Mouse (Mus musculus) MEL-GATA-1-ER (cell line): ENCODE measurements around the gene Tigit.

Experiments used
- DNase-seq: peaks from one replicate; pipeline ENCODE4 v3.0.0-alpha.2; 2012; ENCODE audit warnings: low read depth; ENCODE audit errors: extremely low read depth

The Tigit gene

GRCm38 (mm10) chr16:43663978-43664579 is at the start of gene Tigit:
TSS of gene Tigit (minus strand) at chr16:43664146.
- DNase-seq = peak; percentile 70

DNA sequence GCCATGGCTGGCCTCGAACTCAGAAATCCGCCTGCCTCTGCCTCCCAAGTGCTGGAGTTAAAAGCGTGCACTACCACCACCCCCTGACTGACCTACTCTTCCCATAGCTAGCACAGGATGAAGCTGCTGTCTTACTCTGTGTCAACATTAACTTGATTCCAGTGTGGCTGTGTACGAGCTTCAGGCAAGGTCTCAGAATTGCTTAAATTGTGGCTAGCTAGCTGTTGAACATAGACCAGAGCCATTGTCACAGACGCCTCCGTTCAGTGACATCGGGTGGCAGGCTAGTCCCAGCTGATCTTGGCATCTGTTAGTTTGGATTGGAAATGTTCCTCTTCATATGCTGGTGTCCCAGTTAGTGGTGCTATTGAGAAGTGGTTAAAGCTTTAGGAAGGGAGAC is 47.4 kb upstream of the Tigit start:
- DNase-seq = no peak

GRCm38 (mm10) chr16:43710651-43711050 is 46.7 kb upstream of the Tigit start:
- no peak for DNase-seq

GRCm38 (mm10) chr16:43710134-43710475 is 46.2 kb upstream of the Tigit start:
- no peak for DNase-seq

DNA sequence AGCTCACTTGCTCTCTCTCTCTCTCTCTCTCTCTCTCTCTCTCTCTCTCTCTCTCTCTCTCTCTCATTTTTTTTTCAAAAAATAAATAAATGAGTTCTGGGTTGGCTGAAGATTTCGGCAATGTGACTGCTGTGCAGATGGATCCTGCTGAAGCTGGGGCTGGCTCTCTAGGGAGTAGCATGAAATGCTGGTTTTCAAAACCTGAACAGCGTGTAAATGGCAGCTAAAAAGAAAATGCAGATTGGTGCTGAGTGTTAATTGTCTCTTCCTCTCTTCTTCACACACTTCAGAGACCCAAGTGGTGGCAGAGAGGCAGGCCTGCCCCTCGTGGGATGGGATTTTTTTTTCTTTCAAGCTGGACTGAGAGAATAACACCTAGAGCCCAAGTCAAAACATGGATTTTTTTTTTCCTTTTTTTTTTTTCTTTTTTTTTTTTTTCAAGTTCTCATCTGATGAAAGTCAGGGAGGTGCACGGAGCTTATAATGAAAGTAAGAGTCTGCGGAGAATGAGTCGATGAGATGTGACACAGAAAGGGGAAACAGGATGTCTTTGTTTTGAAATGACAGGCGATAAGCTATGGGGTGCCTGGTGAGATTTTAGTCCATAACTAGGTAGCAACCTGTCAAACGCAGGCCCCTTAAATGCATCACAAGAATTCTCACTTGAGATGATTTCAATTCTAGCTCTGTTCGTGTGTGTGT is 45.6 kb upstream of the Tigit start:
- DNase-seq = peak; percentile 68

- no peak for DNase-seq
Measured at GRCm38 (mm10) chr16:43709062-43709413, 45.1 kb upstream of the Tigit start.

DNA sequence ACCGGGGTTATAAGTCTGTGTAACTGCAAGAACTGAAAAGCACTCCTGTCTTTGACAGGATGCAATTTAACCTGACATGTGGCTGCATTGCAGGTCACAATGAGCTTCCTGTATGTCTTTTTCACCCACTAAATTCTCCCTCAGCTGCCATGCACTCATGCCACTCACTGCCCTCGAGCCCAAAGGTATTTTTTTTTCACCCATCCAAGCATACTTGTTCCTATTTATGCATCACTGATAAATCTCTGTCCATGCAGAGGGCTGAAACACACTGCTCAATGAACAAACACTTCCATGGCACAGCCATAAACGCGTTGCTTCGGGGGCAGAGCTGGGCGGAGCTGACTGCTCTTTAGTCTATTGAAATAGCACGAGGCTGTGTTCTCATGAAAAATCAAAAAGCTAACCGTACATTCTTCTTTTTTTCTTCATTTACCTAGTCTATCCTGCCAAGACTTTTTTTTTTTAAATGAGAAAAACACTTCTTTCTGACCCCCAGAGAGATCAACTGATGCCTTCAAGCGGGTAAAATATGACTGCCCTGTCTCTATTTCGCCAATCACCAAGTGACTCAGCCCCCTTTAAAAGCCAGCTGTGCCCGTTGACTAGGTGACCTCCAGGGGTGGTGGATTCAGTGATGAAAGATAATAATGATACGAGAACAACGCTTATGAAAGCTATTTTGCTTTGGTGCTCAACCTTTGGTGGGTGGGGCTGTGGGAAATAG is 44.6 kb upstream of the Tigit start:
- no peak for DNase-seq

DNA sequence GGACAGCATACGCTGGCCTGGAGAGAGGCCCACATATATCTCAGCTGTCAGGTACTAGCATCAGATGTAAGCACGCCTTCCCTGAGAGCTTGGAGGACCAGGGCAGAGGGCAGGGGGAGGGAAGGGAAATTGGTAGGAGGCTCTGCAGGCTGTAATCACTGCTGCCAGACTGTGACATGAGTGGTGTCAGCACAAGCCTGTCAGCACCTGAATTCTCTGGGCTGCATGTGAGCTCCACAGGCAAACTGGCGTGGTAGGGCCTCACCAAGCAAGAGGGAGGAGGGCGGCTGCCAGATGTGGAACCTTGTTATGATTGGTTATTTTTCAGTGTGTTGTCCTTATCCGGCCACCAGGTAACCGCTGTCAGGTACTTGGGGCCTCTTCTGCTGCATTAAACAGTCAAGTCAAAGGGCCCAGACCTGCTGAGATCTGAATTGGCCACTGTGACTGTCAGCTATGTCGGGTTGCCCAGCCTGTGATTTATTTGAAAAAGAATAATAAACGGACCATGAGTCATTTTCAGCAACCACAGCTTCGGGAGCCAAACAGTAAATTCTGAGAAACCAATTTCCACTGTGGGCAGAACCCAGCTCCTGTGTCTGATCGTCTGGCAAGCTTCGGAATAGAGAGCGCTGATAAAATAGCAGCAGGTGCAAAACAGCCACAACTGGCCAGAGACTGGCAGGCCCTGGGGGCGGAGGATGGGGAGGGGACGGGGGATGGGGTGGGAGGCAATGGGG is 38.0 kb upstream of the Tigit start:
- no peak for DNase-seq

- DNase-seq = no peak
Measured at GRCm38 (mm10) chr16:43700575-43700974, 36.6 kb upstream of the Tigit start.

GRCm38 (mm10) chr16:43698735-43699649 is 35.0 kb upstream of the Tigit start:
- peak; percentile 77 for DNase-seq

DNA sequence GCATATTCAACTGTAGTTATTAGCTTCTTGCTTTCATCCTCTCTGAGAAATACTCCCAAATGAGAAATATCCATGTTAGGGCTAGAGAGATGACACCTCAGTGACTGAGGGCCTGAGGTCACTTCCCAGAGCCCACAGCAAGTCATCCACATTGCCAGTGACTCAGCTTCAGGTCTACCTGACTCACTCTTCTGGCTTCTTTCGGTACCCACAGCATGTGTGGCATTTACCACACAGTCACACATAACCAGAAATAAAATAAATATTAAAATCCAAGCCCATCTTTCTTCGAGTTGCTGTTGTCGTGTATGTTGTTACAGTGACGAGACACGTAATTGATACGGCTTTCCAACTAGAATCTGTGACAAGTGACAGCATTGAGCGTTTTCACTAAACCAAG is 33.8 kb upstream of the Tigit start:
- DNase-seq = no peak

- no peak for DNase-seq
Measured at GRCm38 (mm10) chr16:43695852-43696251, 31.9 kb upstream of the Tigit start.

DNA sequence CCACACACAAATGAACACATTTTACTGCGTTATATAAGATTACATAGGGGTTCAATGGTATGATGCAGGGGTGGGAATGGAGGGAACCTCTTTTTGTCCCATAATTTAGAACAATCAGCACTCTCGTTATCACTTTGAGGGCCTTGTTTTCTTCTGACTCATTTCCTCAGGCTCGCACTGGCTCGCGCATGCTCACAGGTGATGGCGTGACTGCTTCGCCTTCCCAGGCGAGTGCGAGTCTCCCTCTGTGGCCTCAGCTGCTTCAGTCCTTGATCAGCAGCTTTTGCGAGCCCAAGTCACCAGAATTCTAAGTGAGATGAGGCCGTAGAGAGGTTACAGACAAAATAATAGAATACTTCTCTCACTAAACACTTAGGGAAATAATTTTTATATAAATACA is 30.2 kb upstream of the Tigit start:
- DNase-seq = peak; percentile 61

DNA sequence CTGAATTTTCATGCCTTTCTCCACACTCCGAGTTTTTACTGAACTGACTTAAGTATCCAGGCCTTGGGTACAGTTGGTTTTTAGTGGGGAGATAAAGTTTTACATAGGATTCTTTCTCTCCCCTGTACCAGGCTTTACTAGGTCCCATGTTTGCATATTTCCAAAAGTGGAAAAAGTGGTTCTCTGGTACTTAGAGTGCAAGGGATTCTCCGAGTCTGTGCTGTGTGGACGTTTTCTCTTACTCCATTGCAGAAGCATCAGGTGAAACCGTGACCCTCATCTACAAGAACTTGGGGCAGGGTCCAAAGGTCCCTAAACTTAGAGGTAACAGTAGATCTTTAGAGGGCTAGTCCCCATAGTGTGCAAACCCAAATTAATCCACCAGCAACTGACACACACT is 28.7 kb upstream of the Tigit start:
- DNase-seq = no peak

DNA sequence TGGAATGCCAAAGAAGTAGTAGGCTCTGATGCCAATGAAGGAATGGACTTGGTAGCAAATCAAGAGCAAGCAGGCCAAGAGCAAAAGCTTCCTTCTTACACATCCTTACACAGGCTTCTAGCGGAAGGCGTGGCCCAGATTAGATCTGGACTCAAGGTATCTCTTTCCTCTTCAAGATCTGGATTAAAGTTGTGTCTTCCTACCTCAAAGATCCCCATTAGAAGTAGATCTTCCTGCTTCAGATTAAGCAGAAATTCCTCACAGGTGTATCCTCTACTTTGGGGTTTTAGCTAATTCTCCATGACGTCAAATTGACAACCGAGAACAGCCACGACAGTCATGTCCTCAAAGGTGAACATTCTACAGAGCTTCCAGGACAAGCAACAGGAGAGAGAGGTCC is 27.8 kb upstream of the Tigit start:
- DNase-seq = no peak

DNA sequence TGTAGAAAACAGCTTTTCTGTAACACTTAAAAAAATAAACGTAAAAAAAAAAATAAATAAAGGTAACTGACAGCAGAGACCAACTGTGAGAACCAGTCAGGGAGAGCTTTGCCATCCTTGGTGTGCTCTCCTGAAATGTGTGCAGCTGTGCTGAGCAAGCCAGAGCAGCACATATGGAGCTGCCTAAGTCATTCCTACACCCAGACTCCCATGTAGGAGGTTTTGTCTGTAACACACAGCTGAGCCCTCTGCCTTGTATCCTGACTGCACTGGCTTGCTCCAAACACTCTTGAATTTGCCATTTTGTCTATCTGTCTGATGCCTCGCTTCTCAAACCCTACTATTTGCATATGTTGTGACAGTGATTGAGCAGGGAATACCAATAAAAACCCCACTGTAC is 27.0 kb upstream of the Tigit start:
- no peak for DNase-seq

DNA sequence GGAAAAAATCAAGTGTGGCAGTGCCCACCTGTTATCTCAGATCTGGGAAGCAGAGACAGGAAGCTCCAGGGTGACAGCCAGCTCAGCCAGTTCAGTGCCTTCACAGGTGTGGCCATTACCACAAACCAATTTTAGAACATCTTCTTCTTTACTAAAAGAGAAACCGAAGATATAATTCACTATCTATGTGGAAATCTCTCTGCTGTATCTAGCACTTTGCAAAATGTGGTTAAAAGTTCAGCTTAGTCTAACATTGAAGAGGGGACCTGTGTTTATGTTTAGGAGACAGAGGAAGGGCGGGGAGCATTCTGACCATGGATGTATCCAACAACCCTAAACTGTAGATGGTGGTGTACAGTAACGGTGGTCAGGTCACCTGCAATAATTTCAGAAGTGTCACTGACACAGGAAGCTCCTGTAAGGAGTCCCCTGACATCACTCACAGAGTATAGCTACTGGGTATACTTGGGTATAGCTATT is 26.3 kb upstream of the Tigit start:
- DNase-seq = no peak

- DNase-seq = no peak
Measured at GRCm38 (mm10) chr16:43687968-43688367, 24.0 kb upstream of the Tigit start.

GRCm38 (mm10) chr16:43674400-43674799 is 10.5 kb upstream of the Tigit start:
- DNase-seq = no peak

DNA sequence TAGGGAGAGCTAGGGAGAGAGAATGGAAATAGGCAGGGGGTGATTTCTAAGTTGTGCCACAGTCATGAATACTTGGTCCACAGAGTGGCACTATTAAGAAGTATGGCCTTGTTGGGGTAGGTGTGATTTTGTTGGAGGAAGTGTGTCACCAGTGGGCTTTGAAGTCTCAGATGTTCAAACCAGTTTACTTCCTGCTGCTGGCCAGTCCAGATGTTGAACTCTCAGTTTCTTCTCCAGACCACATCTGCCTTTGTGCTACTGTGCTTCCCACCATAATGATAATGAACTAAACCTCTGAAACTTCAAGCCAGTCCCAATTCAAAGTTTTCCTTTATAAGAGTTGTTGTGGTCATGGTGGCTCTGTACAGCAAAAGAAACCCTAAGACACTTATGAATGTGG is 8.8 kb upstream of the Tigit start:
- no peak for DNase-seq

DNA sequence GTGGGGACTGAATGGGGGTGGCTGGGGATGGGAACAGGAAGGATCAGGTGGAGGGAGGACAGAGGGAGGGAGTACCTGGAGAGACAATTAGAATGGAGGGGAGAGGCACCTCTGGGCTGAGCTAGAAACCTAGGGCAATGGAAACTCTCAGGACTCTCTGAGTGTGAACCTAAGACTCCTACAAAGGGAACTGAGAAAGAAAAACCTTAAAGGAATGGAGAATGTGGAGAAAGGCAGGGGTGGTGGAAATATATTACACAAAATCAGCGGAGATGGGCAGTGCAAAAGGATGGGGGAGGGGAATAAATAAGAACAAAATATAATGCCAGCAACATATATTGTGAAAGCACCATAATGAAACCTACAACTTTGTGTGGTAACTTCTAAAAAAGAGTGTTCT is 8.0 kb upstream of the Tigit start:
- DNase-seq = no peak
